Mouse (Mus musculus) liver, embryonic 14.5 days (tissue): Measurements from ENCODE around the gene Ufc1. TPM values are rescaled to one million over a fixed set of nuclear protein-coding genes. Genes with fewer than 3 reads are reported as not detected.

Experiments used
- ATAC-seq: fragments of 200-750 bp; cut with Nextera tagmentation; 2 replicates; pipeline ENCODE4 v1.8.0; 2017; ENCODE audit warnings: moderate number of reproducible peaks, mild to moderate bottlenecking, moderate library complexity; ENCODE audit not compliant: insufficient read depth
- DNase-seq, 3 experiments: peaks; one replicate each; pipeline ENCODE4 v3.0.0-alpha.2; 2012 to 2013; ENCODE audit warnings: low read depth in 3 of 3, low spot score in 3 of 3
- H3K27ac ChIP-seq: fragments of 300-500 bp; sonication (generic); 2 replicates; pipeline ENCODE4 v1.5.1; 2014; ENCODE audit warnings: moderate library complexity, mild to moderate bottlenecking, control low read depth, inconsistent platforms
- H3K27me3 ChIP-seq: fragments of 300-500 bp; sonication (generic); 2 replicates; pipeline ENCODE4 v1.6.1; 2014; ENCODE audit warnings: mild to moderate bottlenecking, low read length, moderate library complexity; ENCODE audit not compliant: control insufficient read depth, insufficient read depth
- H3K36me3 ChIP-seq: fragments of 300-500 bp; sonication (generic); replicated peaks from 2 replicates; pipeline ENCODE4 v1.6.1; 2014; ENCODE audit warnings: low read depth; ENCODE audit not compliant: control insufficient read depth, insufficient read depth
- H3K4me1 ChIP-seq, 2 experiments: fragments of 200-500 bp in 1 of 2; fragments of 300-500 bp in 1 of 2; sonication (generic) in 1 of 2; replicated peaks; 2 replicates each; pipeline ENCODE4 v1.6.1; 2012 to 2014; ENCODE audit warnings: antibody characterized with exemption in 1 of 2, inconsistent platforms in 1 of 2, low read length in 1 of 2; ENCODE audit not compliant: control insufficient read depth in 2 of 2, insufficient read depth in 2 of 2
- H3K4me2 ChIP-seq: fragments of 300-500 bp; sonication (generic); 2 replicates; pipeline ENCODE4 v1.6.1; 2014; ENCODE audit warnings: low read depth, mild to moderate bottlenecking, control low read depth, moderate library complexity
- H3K4me3 ChIP-seq, 2 experiments: fragments of 200-500 bp in 1 of 2; fragments of 300-500 bp in 1 of 2; sonication (generic) in 1 of 2; 2 replicates each; pipeline ENCODE4 v1.5.1; 2012 to 2014; ENCODE audit warnings: low read depth in 2 of 2, low read length in 2 of 2, mild to moderate bottlenecking in 2 of 2, control low read depth in 1 of 2, inconsistent platforms in 1 of 2, moderate library complexity in 1 of 2; ENCODE audit not compliant: insufficient read depth in 1 of 2
- H3K9ac ChIP-seq: fragments of 300-500 bp; sonication (generic); replicated peaks from 2 replicates; pipeline ENCODE4 v1.6.1; 2014; ENCODE audit warnings: mild to moderate bottlenecking, control low read depth, moderate library complexity
- H3K9me3 ChIP-seq: fragments of 300-500 bp; sonication (generic); 2 replicates; pipeline ENCODE4 v1.6.1; 2016; ENCODE audit warnings: low read length, mixed read lengths; ENCODE audit not compliant: control insufficient read depth
- CTCF ChIP-seq: IDR thresholded peaks from 2 replicates; pipeline ENCODE4 v1.5.1; 2016; ENCODE audit warnings: antibody characterized with exemption, low read depth, control low read depth
- EP300 ChIP-seq: IDR thresholded peaks from 2 replicates; pipeline ENCODE4 v1.6.1; 2016; ENCODE audit warnings: antibody characterized with exemption, low read depth
- WGBS: fragments of 180-500 bp; shearing (Covaris S2); extraction: QIAGEN DNeasy Blood & Tissue Kit; methylation state at CpG from one replicate; pipeline ENCODE4 v1.1.7; 2014; ENCODE audit not compliant: insufficient replicate concordance; 5-methylcytosine and 5-hydroxymethylcytosine counted together
- polyA plus RNA-seq, 2 experiments: library from polyadenylated mRNA; depleted of rRNA in 1 of 2; stranded (reverse) in 1 of 2; unstranded in 1 of 2; fragments of >200 nt; fragmentation: Nextera tagmentation in 1 of 2; extraction: Ambion mirVana in 1 of 2; gene quantifications; 2 replicates each; pipeline versions ENCODE4 v1.2.1 to v1.2.3; 2012 to 2014

Gene Ufc1
- polyA plus RNA-seq, 2 experiments = 23.3 to 45.8 TPM

- no peak overlapping the region for H3K9ac ChIP-seq
- no peak overlapping the region for H3K4me3 ChIP-seq
- H3K27me3 ChIP-seq = peaks cover 25% of the 10 kb centered on the region
- no peak for TF ChIP-seq CTCF
- TF ChIP-seq EP300 = no peak
- H3K4me1 ChIP-seq = peaks cover 6 to 9% of the 10 kb centered on the region in 2 experiments
- no peaks in the 10 kb centered on the region for H3K9me3 ChIP-seq
- 24% methylated on average over 13 of the region's 13 CpGs for WGBS
- DNase-seq = no peak
- H3K27ac ChIP-seq = no peak overlapping the region
- no peak overlapping the region for H3K4me2 ChIP-seq
- H3K36me3 ChIP-seq = no peaks in the 10 kb centered on the region
- no peak for ATAC-seq
Observed at GRCm38 (mm10) chr1:171251594-171252324, 43.1 kb downstream of the Ufc1 start.

GRCm38 (mm10) chr1:171250680-171251593 lies 43.9 kb downstream of the Ufc1 start, which contains the start of gene Ndufs2:
TSS of gene Ndufs2 (minus strand) at chr1:171251388.
- no peak within 1 kb of the TSS for H3K27ac ChIP-seq

GRCm38 (mm10) chr1:171249913-171250600 lies 44.8 kb downstream of the Ufc1 start, which contains the start of gene Adamts4:
TSS of gene Adamts4 (plus strand) at chr1:171250421.
- H3K4me1 ChIP-seq = peaks cover 13 to 18% of the 10 kb centered on the region in 2 experiments
- DNase-seq = no peak
- no peak within 1 kb of the TSS for H3K9ac ChIP-seq

More at GRCm38 (mm10) chr1:171250680-171251593, 43.9 kb downstream of the Ufc1 start, which contains the start of gene Ndufs2:
- 0 out of 4 replicates have a peak within 1 kb of the TSS, but pooled peaks of 1 of the 2 experiments have one; percentile 3 for H3K4me3 ChIP-seq
- 30% methylated on average over 26 of the region's 26 CpGs for WGBS
- H3K4me2 ChIP-seq = peak within 1 kb of the TSS; percentile 11; the same call in 1 of the 2 replicates
- H3K4me1 ChIP-seq = peaks cover 12 to 16% of the 10 kb centered on the region in 2 experiments
- H3K9ac ChIP-seq = no peak within 1 kb of the TSS
- TF ChIP-seq CTCF (no peak), EP300 (no peak)
- DNase-seq (no peak), ATAC-seq (no peak)
- H3K27me3 ChIP-seq = peaks cover 25% of the 10 kb centered on the region
- no peaks in the 10 kb centered on the region for H3K9me3 ChIP-seq
- no peaks in the 10 kb centered on the region for H3K36me3 ChIP-seq

GRCm38 (mm10) chr1:171248386-171249226 lies 46.2 kb downstream of the Ufc1 start:
- Histone ChIP-seq H3K4me1 (peaks cover 13 to 18% of the 10 kb centered on the region in 2 experiments), H3K27me3 (peaks cover 25% of the 10 kb centered on the region), H3K4me2 (no peak overlapping the region), H3K9ac (no peak overlapping the region), H3K4me3 (no peak overlapping the region), H3K27ac (no peak overlapping the region), H3K36me3 (peaks cover 6% of the 10 kb centered on the region; the same call in 1 of the 2 replicates), H3K9me3 (no peaks in the 10 kb centered on the region)
- ATAC-seq (no peak), DNase-seq (no peak)
- whole genome bisulfite sequencing = 23% methylated on average over 3 of the region's 3 CpGs
- no peak for TF ChIP-seq EP300
- no peak for TF ChIP-seq CTCF

More at GRCm38 (mm10) chr1:171249913-171250600, 44.8 kb downstream of the Ufc1 start, which contains the start of gene Adamts4:
- TF ChIP-seq CTCF = no peak
- no peak for TF ChIP-seq EP300
- Histone ChIP-seq H3K27ac (no peak within 1 kb of the TSS), H3K4me2 (peak within 1 kb of the TSS; percentile 11; the same call in 1 of the 2 replicates), H3K27me3 (peaks cover 25% of the 10 kb centered on the region), H3K36me3 (peaks cover under 1% of the 10 kb centered on the region; the same call in 1 of the 2 replicates), H3K4me3 (0 out of 4 replicates have a peak within 1 kb of the TSS, but pooled peaks of 1 of the 2 experiments have one; percentile 3), H3K9me3 (no peaks in the 10 kb centered on the region)
- WGBS = 17% methylated on average over 5 of the region's 5 CpGs
- ATAC-seq = no peak
